8 mouse cellular contexts compared by ENCODE assay signal in the genomic region with DNA sequence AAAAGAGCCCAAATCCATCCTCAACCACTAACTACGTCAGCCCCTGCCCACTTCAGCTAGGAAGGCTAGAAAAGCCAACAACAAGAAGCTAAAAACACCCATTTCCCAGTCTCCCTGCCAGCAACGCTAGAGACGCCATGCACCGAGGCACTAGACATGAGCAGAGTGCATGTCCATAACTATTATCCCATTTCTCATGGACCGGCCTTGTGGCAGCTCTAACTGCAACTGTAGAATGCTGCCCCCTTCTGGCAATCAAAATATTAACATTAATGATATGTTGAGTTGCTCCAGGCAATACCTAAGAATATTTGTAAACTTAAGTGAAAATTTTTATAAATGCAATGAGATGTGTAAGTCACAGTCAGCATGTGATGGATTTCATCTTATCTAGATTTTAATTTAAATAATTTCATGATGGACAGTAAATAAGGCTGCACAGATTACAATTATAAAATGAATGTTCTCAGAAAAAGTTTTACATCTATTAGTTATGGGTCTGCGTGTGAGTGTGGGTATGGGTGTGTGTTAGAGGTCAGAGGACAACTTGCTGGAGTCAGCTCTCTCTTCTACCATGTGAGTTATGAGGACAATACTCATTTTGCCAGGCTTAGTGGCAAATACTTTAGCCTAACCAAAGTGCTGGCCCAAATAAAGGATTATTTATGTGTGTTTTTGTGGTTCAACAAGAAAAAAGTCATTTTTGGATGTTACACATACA.
DNase-seq lines count a peak whose midpoint lies in the region; ATAC-seq and TF ChIP-seq lines count a peak whose summit lies in the region.

No protein-coding gene starts in this region.

- ATAC-seq in midbrain, embryonic 13.5 days: peak; percentile 55; the same call in 1 of the 2 replicates

- H3K27ac ChIP-seq in layer of hippocampus, adult 2 months: no peak overlapping the region
- H3K27ac ChIP-seq in midbrain, embryonic 13.5 days: no peak overlapping the region

- peak; percentile 85 for TF ChIP-seq CTCF in layer of hippocampus, adult 2 months (conservative IDR thresholded peaks at IDR 0.05)

- H3K27me3 ChIP-seq in midbrain, embryonic 13.5 days: no peaks in the 10 kb centered on the region

- DNase-seq in right cerebral cortex, adult 2 months (ENCODE audit: low spot score in 2 of 2): peak; percentile 18 to 48
- DNase-seq in right cerebral cortex, postnatal 36 days (ENCODE audit: low spot score in 2 of 2): no peak
- DNase-seq in T-cell, adult 2 months (ENCODE audit: low spot score): peak; percentile 28
- peak; percentile 10 for DNase-seq in cerebellum, adult 8-10 months
- DNase-seq in heart, adult 9 months (ENCODE audit: low spot score in 2 of 2): peak; percentile 10 to 14
- peak; percentile 64 to 73 for DNase-seq in layer of hippocampus, adult 2 months (ENCODE audit: low spot score in 2 of 2)
- no peak for DNase-seq in spleen, postnatal 14 days (ENCODE audit: low spot score in 2 of 2)

- H3K36me3 ChIP-seq in midbrain, embryonic 13.5 days: no peaks in the 10 kb centered on the region

- H3K9me3 ChIP-seq in midbrain, embryonic 13.5 days: no peaks in the 10 kb centered on the region

- 56% methylated on average over 6 of the region's 6 CpGs for WGBS in midbrain, embryonic 13.5 days

- H3K4me2 ChIP-seq in midbrain, embryonic 13.5 days (replicated peaks): no peak overlapping the region

- H3K4me1 ChIP-seq in midbrain, embryonic 13.5 days (replicated peaks): no peaks in the 10 kb centered on the region

- H3K4me3 ChIP-seq in layer of hippocampus, adult 2 months: peak overlapping the region; percentile 29; the same call in 1 of the 2 replicates
- H3K4me3 ChIP-seq in midbrain, embryonic 13.5 days (replicated peaks): no peak overlapping the region

- H3K9ac ChIP-seq in midbrain, embryonic 13.5 days (replicated peaks): no peak overlapping the region

Comparison
In these comparisons a context has a peak if more than half of its experiments do, and no peak if none do; other contexts are left out.
1. DNase-seq: peak in right cerebral cortex, adult 2 months (2 of 2), T-cell, adult 2 months (single experiment), cerebellum, adult 8-10 months (single experiment), heart, adult 9 months (2 of 2) and layer of hippocampus, adult 2 months (2 of 2); none in right cerebral cortex, postnatal 36 days (0 of 2) and spleen, postnatal 14 days (0 of 2).